Mouse (Mus musculus) bone marrow, adult 2 months (tissue): ENCODE measurements around the gene Opa1.

Experiments
- CTCF ChIP-seq: fragments of 200-500 bp; IDR thresholded peaks from 2 replicates; pipeline ENCODE4 v1.5.1; 2011; ENCODE audit warnings: low read length, control low read depth; ENCODE audit not compliant: control insufficient read depth, insufficient read depth
- POLR2A ChIP-seq: fragments of 200-500 bp; IDR thresholded peaks from 2 replicates; pipeline ENCODE4 v1.6.1; 2011; ENCODE audit warnings: low read depth, mild to moderate bottlenecking, control low read depth, low read length, borderline replicate concordance; ENCODE audit not compliant: control insufficient read depth

DNA sequence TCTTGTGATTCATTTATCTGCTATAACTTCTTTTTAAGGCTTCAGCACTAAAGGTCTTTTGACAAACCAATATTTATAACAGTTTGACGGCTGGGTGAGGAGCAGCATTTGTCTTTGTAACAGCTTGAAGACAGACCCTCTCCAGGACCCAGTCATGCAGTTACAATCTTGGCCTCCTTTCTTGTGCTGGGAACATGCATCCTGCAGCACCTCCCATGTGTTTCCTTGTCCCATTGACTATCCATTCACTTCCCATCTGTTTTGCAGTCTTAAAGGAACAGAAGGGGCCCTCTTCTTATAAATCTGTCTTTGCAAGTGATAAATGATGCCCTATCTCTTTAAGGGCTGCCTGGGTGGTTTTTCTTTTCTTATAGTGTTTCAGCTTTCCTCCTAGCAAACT is 63.2 kb downstream of the Opa1 start:
- TF ChIP-seq POLR2A, result no peak
- TF ChIP-seq CTCF, result no peak
